Mouse (Mus musculus): Measurements from ENCODE around the gene Pde8b. TPM values are rescaled to one million over a fixed set of nuclear protein-coding genes. Genes with fewer than 3 reads are reported as not detected.
A peak's percentile ranks its signal among the peaks of the same experiment; 100 is the strongest.

Pde8b gene
- total RNA-seq, 2 experiments from 2014 or later, result 0.29 to 0.74 TPM

DNA sequence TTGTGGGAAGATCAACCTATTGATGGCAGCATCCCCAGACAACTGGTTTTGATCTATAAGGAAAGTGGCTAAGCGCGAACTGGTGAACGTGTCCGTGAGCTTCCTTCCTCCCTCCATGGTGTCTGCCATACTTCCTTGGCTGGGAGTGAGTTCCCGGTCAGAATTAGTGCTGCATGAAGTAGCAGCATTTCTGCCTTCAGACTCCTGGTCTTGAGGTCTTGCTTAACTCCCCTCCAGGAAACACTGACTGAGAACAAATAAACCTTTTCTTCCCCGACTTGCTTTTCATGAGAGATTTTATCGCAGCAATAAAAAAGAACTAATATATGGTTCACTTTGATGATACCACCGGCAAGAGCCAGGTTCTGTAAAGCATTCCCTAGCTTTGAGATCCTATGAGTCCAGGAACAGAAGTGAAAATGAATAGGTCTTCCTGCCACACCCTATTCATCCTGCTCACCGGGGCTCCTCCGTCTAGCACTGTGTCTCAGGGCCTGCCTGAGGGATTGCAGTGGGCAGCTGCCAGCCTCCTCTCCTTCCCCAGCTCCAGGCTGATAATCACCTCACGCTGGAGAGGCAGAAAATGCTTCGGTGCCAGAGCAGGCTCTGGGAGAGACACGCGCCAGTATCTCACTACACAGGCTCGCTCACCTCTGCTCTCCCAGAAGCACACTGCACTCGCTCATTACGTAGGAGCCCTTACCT lies 217.9 kb downstream of the Pde8b start:
- ATAC-seq (replicated peaks; ENCODE audit: poor library complexity), result no peak

DNA sequence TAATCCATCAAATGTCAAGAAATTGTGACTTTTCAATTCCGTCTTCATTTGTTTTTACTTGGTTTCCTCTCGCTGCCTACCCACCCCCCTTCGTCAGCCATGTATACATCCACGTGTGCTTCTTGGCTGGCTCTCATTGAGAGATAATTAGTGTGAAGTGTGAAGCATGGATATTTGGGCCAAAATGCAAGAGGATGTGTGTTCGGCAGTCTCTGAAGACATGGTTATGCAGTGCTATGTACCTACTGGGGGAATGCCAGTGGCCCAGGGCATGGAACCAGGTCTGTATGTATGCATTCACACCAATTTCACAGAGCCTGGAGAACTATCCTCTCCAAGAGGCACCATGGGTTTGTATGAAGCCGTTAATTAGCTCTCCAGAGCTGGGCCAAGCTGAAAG lies 219.3 kb downstream of the Pde8b start:
- no peak for ATAC-seq (replicated peaks; ENCODE audit: poor library complexity)

DNA sequence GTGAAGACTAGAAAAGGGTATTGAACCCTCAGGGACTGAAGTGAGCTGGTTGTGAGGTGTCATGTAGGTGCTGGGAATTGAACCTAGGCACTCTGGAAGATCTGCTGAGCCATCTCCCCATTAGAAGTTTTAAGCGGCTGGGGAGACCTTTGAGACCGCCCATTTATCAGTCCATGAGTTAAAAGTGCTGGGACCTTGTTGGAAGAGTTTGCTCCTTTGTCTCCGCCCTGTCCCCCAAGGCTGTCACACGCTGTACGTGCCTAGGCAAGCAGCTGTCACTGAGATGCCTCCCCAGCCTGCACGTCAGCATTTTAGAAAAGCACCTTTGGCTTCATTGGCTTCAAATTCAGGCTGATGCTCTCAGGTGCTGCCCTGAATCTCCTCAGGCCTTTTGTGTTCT lies 229.9 kb downstream of the Pde8b start:
- ATAC-seq (replicated peaks; ENCODE audit: poor library complexity), result no peak

DNA sequence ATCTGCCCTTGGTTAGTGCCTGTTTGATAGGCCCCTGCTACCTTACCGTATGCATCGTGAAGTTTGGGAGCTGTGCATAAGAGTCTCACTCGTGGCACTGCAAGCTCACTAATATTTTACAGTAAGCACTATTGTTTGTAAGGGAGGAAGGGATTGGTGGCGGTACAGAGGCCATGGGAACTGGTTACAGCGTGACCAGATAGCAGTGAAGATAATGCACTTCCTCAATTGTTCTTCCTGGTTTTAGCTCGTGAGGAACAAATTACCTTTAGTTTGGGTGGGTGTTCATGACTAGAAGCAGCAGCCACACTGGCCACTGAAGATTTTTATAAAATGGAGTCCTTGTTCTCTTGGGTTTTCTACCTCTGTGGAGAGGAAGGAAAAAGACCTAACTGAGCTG lies 230.8 kb downstream of the Pde8b start:
- ATAC-seq (replicated peaks; ENCODE audit: poor library complexity), result peak; percentile 78

GRCm38 (mm10) chr13:95017916-95018315 lies 232.2 kb downstream of the Pde8b start:
- ATAC-seq (replicated peaks; ENCODE audit: poor library complexity), result peak; percentile 73

GRCm38 (mm10) chr13:95017278-95017677 lies 232.9 kb downstream of the Pde8b start:
- ATAC-seq (replicated peaks; ENCODE audit: poor library complexity), result no peak

- ATAC-seq (replicated peaks; ENCODE audit: poor library complexity), result no peak
Measured at GRCm38 (mm10) chr13:95011546-95012257, 238.4 kb downstream of the Pde8b start.

- ATAC-seq (replicated peaks; ENCODE audit: poor library complexity), result no peak
Measured at GRCm38 (mm10) chr13:95009261-95009660, 240.9 kb downstream of the Pde8b start.

DNA sequence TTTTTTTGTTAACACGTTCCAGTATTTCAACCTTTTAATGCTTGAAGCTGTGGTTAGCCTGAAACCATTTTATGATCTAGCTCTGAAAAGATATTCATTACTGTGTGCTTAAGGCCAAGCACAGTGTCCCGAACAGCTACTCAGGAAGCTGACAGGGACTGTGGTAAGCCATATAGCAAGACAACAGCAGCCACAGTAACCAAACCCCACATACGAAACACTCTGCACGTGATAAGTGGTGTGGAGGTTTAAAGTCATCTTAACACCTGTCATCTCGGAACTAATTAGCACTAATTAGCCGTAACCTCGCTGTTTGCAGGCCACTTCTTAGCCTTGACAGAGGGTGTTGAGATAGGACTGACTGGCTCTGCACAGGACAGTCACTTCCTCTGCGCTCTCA lies 242.9 kb downstream of the Pde8b start:
- peak; percentile 39 for ATAC-seq (replicated peaks; ENCODE audit: poor library complexity)

GRCm38 (mm10) chr13:94990516-94990915 lies 259.6 kb downstream of the Pde8b start:
- peak; percentile 63 for ATAC-seq (replicated peaks; ENCODE audit: poor library complexity)

DNA sequence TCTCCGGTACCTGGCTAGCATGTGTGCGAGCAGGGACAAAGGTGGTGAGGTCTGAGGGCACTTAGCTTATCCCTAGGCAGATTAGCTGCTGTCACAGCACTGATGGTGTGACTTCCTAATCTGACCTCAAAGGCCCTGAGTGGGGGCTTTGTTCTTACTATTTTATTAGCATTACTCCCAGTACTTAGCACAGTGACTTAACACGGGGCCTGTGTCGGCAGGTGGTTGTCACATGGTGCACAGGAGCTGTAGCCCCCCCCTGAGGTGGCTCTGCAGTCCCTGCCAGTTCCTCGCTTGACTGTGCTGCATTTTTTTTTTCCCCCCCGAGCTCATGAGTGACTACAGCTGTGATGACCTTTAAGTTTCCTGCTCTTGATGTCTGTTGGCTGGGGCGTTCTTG lies 271.1 kb downstream of the Pde8b start:
- ATAC-seq (replicated peaks; ENCODE audit: poor library complexity), result no peak

DNA sequence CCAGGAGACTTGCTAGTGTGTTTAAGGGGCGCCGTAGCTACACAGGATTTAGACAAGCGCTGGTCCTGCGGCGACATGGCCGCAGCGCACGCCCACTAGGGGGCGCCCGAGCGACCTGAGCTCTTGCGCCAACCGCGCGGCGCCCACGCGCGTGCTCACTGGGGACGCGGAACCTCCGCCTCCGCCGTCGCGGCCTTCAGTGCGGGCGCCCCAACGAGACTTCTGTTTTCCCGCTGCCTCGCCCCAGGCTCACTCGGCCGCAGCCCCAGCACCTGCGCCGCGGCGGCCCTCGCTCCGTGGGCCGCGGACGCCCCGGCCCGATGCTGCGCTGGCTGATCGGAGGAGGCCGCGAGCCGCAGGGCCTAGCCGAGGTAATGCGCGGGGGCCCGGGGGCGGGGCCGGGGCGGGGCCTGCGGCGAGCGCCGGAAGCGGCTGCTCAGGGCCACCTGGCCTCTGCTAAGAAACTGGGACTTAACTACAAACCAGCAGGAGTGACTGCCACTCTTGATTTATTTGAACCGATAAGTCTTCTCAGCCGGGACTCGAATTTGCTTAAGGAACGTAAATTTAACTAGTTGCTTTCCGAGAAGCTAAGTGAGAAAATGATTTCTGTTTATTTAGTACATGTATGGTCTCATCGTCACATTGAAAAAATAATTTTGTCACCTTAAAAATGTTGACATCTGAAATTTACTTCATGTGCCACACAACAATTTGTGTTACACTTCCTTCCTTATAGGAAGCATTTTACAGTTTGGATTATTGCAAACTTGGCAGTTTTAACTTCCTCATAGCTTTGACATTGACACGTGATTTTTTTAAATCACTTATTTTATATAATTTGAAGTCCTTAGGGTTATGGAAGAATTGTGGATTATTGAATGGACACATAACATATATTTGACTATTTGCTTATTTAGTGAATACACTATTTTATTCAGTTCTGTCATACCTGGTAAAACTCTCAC lies 273.6 kb downstream of the Pde8b start, which contains the start of gene Wdr41:
Wdr41 (plus strand) TSS at position 126 of the 968 bp plus-strand sequence.
- ATAC-seq (replicated peaks; ENCODE audit: poor library complexity), result peak; percentile 96

DNA sequence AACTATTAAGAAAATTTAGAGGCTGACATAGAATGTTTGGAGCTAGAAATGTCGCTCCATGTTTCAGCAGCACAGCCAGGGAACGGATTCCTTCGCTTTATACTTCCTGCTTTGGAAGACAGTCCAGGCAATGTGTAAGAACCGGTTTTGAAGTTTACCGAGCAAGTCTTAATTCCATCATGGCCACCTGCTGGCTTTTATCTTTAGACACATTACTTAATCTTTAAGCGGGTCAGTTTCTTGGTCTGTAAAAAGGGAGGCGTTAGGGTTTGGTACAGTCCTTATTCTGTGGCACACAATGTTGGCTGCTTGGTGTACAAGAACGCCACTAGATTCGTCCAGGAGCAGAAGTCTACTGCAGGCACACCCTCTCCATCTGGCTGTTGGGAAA lies 274.3 kb downstream of the Pde8b start:
- peak; percentile 53 for ATAC-seq (replicated peaks; ENCODE audit: poor library complexity)

Other genes with a start within 250 kb of the Pde8b start
- 37.9 and 45.4 TPM in 2 replicates for gene Zbed3, start 73.3 kb upstream of the Pde8b start, total RNA-seq (2015)
- gene Zbed3, start 73.3 kb upstream of the Pde8b start, total RNA-seq (2017), result 7.9 and 8.5 TPM in 2 replicates
- gene Aggf1, start 125.0 kb upstream of the Pde8b start, total RNA-seq (2015), result 31.9 and 34.5 TPM in 2 replicates
- 49.5 and 57.0 TPM in 2 replicates for gene Aggf1, start 125.0 kb upstream of the Pde8b start, total RNA-seq (2017)
- not detected in 2 replicates for gene Crhbp, start 194.6 kb upstream of the Pde8b start, total RNA-seq (2015)
- not detected in 2 replicates for gene Crhbp, start 194.6 kb upstream of the Pde8b start, total RNA-seq (2017)
- gene S100z, start 228.4 kb upstream of the Pde8b start, total RNA-seq (2015), result not detected in 2 replicates
- gene S100z, start 228.4 kb upstream of the Pde8b start, total RNA-seq (2017), result not detected in 2 replicates

All from megakaryocyte progenitor cell, adult 5-6 weeks (primary cell).